Mouse (Mus musculus) right cerebral cortex, postnatal 4 days (tissue): ENCODE data around the gene Asl.
A peak's percentile ranks its signal among the peaks of the same experiment; 100 is the strongest.

Source experiments
- DNase-seq: peaks from one replicate; pipeline ENCODE4 v3.0.0-alpha.2; 2022

Gene Asl

DNA sequence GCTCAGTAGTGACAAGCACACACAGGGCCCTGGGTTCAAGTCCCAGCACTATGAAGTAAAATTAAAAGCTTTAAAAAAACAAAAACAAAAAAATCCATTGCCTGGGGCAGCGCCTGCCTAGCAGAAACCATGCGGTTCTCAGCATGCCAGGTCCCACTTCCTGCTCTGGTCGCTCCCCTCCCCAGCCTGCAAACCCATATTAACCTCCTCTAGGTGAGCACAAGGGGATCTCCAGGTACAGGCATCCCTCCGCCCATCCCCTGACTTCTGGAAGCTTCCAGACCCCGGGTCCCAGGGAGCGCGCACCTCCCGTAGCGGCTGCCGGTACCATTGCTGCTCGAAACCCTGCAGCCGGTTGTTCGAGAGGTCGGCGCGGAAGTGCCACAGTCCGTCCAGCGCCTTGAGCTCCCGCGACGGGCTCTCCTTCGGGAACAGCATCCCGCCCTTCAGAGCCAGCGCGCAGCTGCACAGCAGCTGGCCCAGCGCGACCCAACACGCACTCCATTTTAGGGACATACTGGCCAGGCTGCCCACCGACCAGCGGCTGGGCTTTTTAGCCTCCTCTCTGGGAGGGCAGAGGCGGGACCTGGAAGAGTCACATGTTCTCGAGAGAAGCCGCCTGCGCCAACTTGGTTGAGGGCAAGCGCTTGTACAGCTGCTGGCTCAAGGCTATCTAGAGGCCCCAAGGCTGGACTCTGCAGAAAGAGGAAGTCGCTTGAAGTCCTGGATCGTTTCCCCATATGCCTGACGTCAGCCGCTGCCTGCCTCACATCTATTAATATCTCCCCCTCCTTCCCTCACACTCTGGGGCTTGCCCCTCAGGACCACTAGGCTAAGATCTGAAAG is 26.5 kb downstream of the Asl start, which contains the start of gene Gusb:
Gusb (minus strand) TSS at position 749 of the 846 bp plus-strand sequence.
- DNase-seq = peak; percentile 61

- DNase-seq = no peak
Measured at GRCm38 (mm10) chr5:130001356-130001987, 27.6 kb downstream of the Asl start.

GRCm38 (mm10) chr5:130000735-130001134 is 28.3 kb downstream of the Asl start:
- DNase-seq = no peak

GRCm38 (mm10) chr5:129999097-129999496 is 29.9 kb downstream of the Asl start:
- peak; percentile 60 for DNase-seq

DNA sequence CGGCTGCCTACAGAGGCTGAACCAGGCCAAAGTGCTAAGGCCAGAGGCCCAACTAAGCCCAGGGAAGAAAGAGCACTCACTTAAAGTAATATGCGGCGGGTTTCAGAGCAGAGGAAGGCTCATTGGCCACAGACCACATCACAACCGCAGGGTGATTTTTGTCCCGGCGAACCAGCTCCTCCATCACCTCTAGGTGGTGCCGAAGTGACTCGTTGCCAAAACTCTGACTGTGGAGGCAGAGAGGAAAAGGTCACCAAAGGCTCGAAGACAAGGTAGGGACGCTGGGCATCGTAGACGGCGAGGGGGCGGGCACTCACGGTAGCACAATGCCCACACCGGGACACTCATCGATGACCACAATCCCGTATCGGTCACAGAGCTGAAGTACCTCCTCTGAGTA is 31.3 kb downstream of the Asl start:
- DNase-seq = no peak

- no peak for DNase-seq
Measured at GRCm38 (mm10) chr5:129994989-129995388, 34.1 kb downstream of the Asl start.

GRCm38 (mm10) chr5:129993374-129993773 is 35.7 kb downstream of the Asl start:
- DNase-seq = no peak

DNA sequence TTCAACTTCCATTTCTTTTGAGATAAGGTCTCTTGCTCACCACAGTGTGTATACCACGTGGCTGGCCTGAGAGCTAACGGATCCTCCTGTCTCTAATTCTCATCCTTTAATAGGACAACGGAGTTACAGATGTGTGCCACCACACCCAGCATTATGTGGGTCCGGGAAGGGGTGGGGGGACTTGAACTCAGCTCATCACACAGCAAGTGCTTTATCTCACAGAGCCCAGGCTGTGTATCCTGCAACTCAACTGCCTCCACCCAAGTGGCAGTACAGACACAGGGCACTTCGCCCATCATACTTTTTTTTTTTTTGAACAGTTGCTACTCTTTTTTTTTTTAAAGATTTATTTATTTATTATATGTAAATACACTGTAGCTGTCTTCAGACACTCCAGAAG is 37.1 kb downstream of the Asl start:
- DNase-seq = no peak

DNA sequence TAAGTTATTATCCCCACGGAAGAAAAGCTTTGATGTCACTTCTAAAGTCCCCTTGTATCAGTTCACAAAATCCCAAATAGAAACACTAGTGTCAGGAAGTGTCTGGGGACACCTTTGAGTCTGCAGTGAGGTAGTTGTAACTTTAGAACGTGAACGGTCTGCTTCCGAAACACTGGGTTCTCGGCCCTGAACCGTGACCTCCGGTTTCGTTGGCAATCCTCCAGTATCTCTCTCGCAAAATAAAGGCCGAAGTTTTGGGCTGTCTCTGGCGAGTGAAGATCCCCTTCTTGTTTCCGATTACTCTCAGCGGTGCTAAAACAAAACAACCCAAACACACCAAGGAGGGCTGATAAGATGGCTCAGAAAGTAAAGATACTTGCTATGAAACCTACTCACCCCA is 39.7 kb downstream of the Asl start:
- no peak for DNase-seq

- no peak for DNase-seq
Measured at GRCm38 (mm10) chr5:129980216-129980615, 48.8 kb downstream of the Asl start.

DNA sequence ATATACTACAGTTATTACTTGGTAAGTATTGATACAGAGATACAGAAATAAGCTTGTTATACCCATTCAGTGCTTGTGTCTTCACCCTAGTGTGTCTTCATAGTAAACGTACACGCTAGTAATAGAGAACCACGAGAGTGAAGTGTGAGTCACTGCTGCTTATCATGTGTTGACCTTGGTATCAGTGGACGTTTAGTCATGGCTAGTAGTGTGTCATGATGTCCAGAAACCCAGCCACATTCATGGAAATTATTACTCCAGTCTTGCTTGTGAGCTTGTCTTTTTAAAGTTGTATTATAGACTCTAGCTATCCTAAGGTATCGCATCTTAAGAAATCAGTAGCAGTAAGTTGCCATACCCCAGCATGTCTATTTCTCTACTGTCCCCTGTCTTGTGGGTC is 50.4 kb downstream of the Asl start:
- DNase-seq = no peak

GRCm38 (mm10) chr5:129977768-129978167 is 51.3 kb downstream of the Asl start:
- DNase-seq = no peak

DNA sequence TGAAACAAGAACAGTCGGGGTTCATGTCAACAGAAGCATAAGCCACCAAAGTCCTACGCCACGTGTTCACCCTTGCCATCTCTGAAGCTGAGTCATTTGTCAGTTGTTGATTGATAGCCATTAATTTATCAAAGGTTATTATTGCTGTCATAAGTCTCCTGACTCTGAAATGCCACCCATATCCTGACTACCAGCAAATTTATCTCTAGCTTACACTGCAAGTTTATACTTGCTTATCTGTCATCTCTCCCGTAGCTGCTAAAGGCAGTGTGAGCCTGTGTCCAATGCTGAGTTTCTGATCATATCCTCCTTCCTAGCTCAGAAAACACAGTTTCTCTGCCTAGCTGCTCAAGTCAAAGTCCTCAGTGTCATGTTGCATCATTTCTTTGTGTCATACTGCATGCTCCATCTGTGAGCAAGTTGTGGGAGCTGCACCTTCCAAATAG is 54.2 kb downstream of the Asl start:
- no peak for DNase-seq

- DNase-seq = no peak
Measured at GRCm38 (mm10) chr5:129974354-129974753, 54.7 kb downstream of the Asl start.

DNA sequence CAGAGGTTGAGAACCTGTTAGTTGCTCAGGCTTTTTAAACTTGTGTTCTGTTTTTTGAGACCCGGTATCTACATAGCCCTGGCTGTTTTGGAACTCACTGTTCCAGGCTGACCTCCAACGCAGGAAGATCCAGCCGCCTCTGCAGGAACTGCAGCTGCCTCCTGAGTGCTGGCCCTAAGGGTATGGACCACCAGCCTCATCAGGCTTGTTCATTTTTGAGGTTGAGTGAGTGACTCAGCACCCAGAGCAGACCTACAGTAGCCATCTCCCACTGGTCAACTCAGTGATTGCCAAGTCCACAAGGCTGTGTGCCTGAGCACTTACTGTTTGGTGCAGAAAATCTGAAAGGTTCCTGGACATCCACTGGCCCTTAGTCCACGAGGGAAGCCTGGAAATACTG is 57.6 kb downstream of the Asl start:
- DNase-seq = no peak

DNA sequence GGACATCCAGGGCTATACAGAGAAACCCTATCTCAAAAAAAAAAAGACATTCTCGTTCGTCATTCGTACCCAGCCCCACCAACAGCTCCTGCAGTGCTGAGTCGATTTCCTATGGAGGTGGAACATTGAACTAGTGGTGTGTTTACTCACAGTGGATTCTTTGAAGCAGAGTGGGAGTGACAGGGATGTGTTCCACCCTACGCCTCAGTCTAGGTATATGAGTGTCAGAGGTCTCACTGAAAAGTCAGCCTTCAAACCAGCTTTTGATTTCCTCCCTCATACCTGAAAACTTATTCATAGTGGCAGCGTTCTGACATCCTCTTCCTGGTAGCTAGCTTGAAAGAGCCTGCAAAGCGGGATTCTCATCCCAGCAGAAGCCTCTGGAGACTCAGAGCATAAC is 60.6 kb downstream of the Asl start:
- no peak for DNase-seq

DNA sequence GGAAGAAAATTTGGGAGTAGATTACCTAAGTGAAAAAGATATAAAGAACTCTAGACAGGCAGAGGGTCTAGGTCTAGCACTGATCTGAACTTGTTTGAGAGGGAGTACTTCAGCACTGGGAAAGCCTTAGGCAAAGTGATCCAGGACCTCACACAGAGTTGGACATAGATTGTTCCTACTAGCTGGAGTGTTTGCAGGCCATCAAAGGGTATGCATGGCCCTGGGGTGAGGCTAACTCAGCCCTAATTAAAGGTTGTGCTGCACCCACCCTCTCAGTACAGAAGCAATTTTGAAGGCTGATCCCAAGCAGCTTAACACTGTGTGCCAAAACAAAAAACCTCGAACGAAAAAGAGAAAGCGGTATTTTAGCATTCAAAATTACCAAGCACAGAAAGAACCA is 62.6 kb downstream of the Asl start:
- DNase-seq = no peak

DNA sequence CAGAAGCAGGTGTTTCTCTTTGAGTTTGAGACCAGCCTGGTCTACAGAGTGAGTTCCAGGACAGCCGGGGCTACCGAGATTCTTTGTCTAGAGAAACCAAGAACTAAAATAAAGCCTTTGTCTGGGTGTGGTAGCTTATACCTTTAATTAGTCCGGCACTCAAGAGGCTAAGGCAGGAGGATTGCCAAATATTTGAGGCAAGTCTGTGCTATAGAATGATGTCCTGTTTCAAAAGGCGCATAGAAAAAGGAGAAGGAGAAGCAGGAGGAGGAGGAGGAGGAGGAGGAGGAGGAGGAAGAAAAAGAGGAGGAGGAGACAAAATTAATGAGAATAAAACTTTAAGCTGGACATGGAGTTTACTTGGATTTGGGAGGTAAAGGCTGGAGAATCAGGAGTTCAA is 65.8 kb downstream of the Asl start:
- no peak for DNase-seq
